Mouse (Mus musculus) cerebellum, adult 18-20 months (tissue): ENCODE data around the gene Abcf2.

Experiments
- DNase-seq, 2 experiments: peaks; one replicate each; pipeline ENCODE4 v3.0.0; 2021

The Abcf2 gene

DNA sequence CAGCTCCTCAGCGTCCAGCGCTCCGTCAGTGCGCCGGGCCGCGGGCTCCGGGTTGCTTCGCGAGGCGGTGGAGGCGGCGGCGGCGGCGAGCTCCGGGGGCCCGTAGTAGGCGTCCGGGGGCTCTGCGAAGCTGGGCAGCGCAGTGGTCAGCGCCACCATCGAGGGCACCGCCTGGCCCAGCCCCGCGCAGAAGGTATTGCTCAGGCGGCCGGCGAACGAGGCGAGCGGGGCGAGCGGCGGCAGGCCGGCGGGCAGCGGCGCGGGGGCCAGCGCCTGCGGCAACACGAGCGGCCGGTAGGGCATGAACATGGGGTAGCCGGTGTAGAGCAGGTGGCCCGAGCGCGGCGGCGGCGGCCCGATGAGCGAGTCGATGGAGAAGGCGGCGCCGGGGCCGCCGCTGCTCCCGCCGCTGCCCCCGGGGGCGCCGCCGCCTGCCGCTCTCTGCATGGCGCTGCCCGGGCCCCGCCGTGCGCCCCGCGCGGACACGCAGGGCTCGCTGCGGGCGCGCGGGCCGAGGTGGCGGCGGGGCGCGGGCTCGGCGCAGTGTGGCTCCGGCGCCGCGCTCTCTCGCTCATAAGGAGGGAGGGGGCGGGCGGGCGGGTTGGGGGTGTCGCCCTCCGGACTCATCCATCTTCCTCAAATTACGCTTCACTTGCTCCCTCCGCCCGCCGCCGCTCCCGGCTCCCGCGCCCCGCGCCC lies 50.9 kb downstream of the Abcf2 start:
- no peak for DNase-seq

DNA sequence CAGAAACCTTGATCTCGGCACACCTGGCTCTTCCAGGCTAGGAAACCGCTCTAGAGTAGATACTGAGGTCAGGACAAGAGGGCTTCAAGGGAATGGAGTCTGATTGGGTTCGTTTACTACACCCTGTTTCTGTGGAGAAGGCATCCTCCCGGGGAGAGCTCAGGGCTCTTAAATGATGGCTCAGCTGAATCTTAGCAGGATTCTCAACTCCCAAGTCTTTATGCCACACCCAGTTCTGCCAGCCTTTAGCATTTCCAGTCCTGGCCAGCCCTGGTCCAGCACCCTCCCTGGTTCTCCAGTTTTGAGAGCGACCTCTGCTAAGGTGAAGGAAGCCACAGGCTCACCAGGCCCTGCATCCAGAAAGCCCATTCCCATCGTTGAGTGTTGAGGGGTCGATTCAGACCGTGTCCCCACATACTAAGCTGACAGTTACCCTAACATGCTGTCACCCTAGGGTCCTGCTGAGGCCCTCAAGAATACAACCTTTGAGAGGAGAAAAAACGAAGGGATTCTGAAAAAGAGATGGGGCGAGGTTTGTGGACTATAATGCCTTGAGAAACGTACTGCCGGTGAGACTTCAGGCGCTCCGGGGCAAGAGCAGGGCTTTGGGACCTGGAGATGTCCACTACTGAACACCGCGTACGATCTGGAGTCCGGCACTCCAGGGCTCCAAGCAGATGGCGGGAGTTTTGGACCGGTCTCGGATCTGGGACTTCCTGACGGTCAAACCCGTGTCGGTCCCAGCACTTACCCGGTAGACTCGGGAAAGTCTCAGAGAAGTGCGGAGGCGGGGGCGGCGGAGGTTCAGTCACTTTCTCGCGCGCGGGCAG lies 51.7 kb downstream of the Abcf2 start:
- DNase-seq, result peak in 1 of 2 experiments; percentile 22

DNA sequence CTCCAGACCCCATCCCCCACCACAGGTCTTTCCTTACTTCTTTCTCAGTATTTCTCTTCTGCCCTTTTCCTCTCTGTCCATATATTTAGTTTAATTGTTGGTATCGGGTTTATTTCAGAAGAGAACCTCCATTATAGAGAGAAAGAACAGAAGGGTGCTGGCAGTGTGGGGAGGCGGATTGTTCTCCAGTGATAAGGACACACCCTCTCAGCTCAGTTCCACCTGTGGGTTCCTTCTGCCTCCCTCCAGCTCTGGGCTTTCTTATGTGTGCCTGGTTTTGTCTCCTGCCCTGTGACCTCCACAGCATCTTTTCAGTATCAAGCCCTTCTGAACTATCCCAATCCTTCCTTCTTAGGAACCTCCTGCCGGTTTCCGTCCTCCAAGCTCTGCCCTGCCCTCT lies 52.7 kb downstream of the Abcf2 start:
- no peak for DNase-seq

DNA sequence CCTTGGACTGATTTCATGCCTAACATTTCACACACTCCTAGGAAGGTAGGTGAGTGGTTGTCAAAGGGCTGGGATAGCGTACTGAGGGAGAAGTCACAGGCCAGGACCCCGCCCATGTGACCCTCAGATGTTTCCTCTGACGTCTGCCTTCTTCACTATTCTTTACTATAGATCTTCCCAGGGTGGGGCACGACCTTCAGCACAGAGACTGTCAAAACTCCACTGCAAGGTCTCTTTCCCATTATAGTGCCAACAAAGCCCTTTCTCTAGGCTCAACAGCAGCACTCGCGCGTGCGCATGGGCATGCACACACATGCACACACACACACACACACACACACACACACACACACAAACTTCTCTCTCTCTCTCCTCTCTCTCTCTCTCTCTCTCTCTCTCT lies 53.5 kb downstream of the Abcf2 start:
- no peak for DNase-seq

DNA sequence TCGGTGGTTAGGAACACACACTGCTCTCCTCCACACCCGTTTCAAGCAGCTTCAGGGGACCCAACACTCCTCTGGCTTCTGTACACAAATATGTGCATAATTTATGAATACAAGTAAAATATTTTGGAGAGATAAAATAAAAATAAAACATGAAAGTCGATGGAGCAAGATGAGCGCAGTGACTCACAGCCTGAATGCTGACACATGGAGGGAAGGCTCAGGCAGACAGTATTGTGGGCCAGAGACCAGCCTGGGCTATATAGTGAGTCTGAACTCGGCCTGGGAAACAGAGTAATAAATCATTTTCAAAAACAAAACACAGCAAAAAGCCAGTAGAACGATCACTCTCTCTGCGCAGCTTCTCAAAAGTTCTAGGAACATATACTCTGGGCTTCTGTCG lies 55.9 kb downstream of the Abcf2 start:
- no peak for DNase-seq
